Mouse (Mus musculus) gastrocnemius, postnatal 10 days (tissue): Measurements from ENCODE around the gene Sox9. TPM values are rescaled to one million over a fixed set of nuclear protein-coding genes. Genes with fewer than 3 reads are reported as not detected.

ENCODE experiments used
- DNase-seq: peaks from one replicate; pipeline ENCODE4 v3.0.0; 2021; ENCODE audit warnings: mixed read lengths
- total RNA-seq, 2 experiments: library from RNA; stranded (reverse); gene quantifications; 2 replicates each; pipeline ENCODE4 v1.2.3; 2021

Gene Sox9
- total RNA-seq, 2 experiments from 2014 or later = 2.1 to 2.7 TPM

GRCm38 (mm10) chr11:112798831-112799382, 16.9 kb downstream of the Sox9 start:
- DNase-seq = peak; percentile 21

- no peak for DNase-seq
Measured at GRCm38 (mm10) chr11:112801189-112801818, 19.3 kb downstream of the Sox9 start.

GRCm38 (mm10) chr11:112807838-112808506, 25.9 kb downstream of the Sox9 start:
- DNase-seq = no peak

- no peak for DNase-seq
Measured at GRCm38 (mm10) chr11:112810447-112811151, 28.6 kb downstream of the Sox9 start.

GRCm38 (mm10) chr11:112811152-112811871, 29.3 kb downstream of the Sox9 start:
- DNase-seq = no peak

GRCm38 (mm10) chr11:112817829-112818650, 36.0 kb downstream of the Sox9 start:
- no peak for DNase-seq

GRCm38 (mm10) chr11:112818651-112819270, 36.7 kb downstream of the Sox9 start:
- no peak for DNase-seq

- no peak for DNase-seq
Measured at GRCm38 (mm10) chr11:112821536-112821935, 39.5 kb downstream of the Sox9 start.

- DNase-seq = no peak
Measured at GRCm38 (mm10) chr11:112824146-112824545, 42.1 kb downstream of the Sox9 start.

GRCm38 (mm10) chr11:112826193-112827043, 44.4 kb downstream of the Sox9 start:
- DNase-seq = no peak

GRCm38 (mm10) chr11:112827044-112827347, 45.0 kb downstream of the Sox9 start:
- DNase-seq = no peak

GRCm38 (mm10) chr11:112828553-112829287, 46.7 kb downstream of the Sox9 start:
- no peak for DNase-seq

- DNase-seq = no peak
Measured at GRCm38 (mm10) chr11:112834245-112835005, 52.4 kb downstream of the Sox9 start.

- no peak for DNase-seq
Measured at GRCm38 (mm10) chr11:112835468-112836092, 53.6 kb downstream of the Sox9 start.
